Mouse (Mus musculus) spleen, adult 18-20 months (tissue): ENCODE measurements around the gene Tcp11.

ENCODE experiments used
- DNase-seq, 2 experiments: peaks; one replicate each; pipeline ENCODE4 v3.0.0; 2022; ENCODE audit warnings: mixed read lengths in 2 of 2

Gene Tcp11

GRCm38 (mm10) chr17:28036813-28037756 is 43.4 kb downstream of the Tcp11 start:
- DNase-seq = no peak

DNA sequence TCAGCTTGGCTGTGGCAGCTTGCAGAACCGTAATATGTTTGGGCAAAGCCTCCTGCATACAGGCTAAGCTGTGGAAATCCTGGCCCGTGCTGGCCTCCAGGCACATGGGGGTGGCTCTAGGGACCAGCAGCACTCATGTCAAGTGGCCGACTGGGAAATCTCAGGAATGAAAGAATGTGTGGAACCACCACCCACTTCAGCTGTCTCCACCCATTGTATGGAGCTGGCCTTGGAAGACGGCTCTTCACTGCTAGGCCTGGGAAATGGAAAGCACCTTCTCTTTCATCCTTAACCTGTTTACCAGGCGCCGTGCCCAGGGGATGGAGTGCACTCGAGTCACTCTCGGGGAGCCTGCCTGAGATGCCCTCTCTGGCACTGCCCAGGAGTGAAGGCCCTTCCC is 45.5 kb downstream of the Tcp11 start:
- DNase-seq = no peak

DNA sequence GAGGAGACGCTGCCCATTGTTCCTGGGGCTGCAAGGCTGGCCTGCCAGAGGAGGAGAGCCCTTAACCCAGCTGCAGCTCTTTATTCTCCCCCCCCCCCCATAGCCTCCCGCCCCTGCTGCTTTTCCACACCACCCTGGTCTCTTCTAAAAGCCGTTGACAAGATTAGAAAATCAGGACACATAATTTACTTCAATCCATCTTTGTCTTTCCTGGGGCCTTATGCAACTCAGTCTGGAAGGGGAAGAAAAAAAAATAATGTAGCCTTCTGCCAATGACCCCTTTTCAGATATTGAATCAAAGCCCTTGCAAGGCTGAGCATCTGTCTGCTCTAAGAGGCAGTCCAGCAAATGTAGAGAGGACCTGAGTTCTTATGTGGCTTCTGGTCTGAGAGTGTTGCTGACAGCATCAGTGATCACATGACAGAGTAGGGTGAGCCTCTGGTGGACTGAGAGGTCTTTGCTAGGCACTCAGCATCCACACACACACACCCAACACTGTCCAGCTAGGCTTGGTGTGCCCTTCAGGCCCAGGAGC is 47.3 kb downstream of the Tcp11 start:
- DNase-seq = no peak

DNA sequence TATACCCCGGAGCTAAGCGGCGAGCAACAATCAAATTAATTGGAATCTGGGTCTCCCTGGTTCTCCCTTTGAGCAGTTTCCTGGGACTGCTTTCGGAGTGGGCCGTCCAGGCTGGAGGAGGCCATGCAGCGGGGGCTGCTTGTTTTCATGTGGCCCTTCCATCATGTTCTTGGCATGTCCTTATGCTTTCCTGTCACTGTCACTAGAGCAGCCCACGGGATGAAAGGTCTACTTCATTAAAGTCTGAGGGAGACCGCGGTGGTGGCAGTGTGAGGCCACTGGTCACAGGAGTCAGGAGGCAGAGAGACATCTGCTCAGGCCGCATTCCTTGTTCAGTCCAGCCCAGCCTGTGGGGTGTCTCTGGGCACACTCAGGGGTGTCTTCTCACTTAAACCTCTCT is 48.2 kb downstream of the Tcp11 start:
- no peak for DNase-seq

GRCm38 (mm10) chr17:28031281-28031941 is 49.0 kb downstream of the Tcp11 start:
- DNase-seq = no peak

- no peak for DNase-seq
Measured at GRCm38 (mm10) chr17:28030446-28030845, 50.0 kb downstream of the Tcp11 start.

GRCm38 (mm10) chr17:28029308-28029707 is 51.1 kb downstream of the Tcp11 start:
- DNase-seq = no peak

- no peak for DNase-seq
Measured at GRCm38 (mm10) chr17:28028236-28028635, 52.2 kb downstream of the Tcp11 start.

- DNase-seq = no peak
Measured at GRCm38 (mm10) chr17:28027197-28027596, 53.2 kb downstream of the Tcp11 start.

GRCm38 (mm10) chr17:28026111-28026872 is 54.1 kb downstream of the Tcp11 start:
- DNase-seq = no peak

- DNase-seq = no peak
Measured at GRCm38 (mm10) chr17:28025541-28025961, 54.9 kb downstream of the Tcp11 start.

GRCm38 (mm10) chr17:28022854-28023655 is 57.4 kb downstream of the Tcp11 start:
- no peak for DNase-seq

DNA sequence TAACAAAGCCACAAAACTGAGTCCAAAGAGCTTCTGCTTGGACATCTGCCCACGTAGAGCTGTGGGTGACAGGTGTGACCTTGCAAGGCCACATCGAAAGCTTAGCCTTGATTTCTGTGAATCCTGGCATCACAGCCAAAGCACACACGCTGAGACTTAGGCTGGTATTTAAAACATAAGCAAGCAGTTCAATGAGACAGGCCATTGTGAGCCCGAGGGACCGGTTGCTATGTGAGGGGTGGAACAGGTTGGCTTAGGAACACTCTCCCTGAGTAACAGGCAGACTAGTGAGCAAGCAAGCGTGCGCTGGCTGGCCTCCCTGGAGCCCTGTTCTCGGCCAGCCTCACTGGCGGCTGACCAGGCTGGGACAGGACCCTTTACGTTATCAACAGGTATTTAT is 58.5 kb downstream of the Tcp11 start:
- DNase-seq = no peak

GRCm38 (mm10) chr17:28019785-28020696 is 60.4 kb downstream of the Tcp11 start:
- DNase-seq = no peak

GRCm38 (mm10) chr17:28018776-28019175 is 61.7 kb downstream of the Tcp11 start:
- DNase-seq = no peak

DNA sequence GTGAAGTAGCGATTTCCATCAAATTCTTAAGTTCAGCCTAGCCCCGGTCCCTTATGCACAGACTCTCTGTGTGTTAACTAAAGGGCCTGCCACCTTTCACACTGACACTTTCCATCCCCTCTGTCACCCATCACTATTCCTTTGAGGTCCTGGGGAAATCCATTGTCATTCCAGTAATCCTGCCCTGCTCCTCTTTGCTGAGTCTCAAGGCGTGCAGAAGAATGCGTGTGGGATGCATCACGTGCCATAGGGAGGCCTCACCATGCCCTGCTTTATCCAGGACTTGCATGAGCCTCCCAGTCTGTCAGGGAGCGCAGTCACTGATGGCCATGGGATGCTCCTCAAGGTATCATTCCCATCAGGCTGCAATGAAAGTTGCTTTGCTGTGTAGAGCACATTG is 62.1 kb downstream of the Tcp11 start:
- DNase-seq = no peak
